Mouse (Mus musculus): ENCODE measurements around the gene Rdh14.

The Rdh14 gene

DNA sequence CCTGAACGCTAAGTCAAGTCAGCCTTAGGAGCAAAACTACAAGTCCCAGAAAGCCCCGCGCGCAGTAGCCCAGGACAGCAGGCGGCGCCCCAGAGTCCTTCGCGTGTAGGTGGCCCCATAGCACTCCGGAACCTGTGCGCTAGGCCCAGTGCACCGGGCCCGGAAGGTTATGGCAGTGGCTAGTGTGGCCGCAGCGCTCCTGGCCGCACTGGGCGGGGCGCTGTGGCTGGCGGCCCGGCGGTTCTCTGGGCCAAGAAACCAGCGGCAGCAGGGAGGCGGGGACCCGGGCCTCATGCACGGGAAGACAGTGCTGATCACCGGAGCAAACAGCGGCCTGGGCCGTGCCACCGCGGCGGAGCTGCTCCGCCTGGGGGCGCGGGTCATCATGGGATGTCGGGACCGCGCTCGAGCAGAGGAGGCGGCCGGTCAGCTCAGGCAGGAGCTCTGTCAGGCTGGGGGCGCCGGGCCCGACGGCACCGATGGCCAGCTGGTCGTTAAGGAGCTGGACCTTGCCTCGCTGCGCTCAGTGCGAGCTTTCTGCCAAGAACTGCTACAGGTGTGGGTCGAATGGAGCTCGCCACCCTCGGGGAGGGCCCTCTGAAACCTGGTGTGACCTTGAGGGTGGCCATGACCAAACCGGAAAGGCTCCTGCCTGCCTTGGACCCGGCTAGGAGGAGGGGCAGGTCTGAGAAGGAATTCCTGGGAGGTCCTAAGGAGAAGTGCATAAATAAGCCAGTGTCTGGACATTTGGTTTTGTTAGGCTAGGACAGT lies at the start of gene Rdh14:
Gene Rdh14 (plus strand): TSS at position 102 of the 771 bp plus-strand sequence.
- peak; percentile 100 for DNase-seq

DNA sequence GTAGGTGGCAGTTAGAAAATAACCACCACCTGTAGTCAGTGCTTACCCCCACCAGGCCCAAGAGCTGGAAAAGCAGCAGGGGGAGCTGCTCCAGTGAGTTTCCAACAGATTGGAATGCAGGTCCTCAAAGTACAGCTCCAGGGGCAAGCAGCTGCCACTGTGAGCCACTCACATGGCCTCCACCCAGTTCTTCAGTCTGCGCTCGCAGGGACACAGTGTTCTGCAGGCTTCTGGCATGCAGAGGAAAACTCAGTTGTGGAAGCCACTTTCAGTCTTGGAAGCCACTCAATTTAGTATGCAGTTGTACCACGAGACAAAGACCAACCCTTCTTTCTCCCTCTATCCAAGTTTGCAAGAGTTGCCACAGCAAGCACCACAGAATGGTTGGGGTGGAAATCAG lies 39.9 kb upstream of the Rdh14 start:
- DNase-seq = peak; percentile 93

DNA sequence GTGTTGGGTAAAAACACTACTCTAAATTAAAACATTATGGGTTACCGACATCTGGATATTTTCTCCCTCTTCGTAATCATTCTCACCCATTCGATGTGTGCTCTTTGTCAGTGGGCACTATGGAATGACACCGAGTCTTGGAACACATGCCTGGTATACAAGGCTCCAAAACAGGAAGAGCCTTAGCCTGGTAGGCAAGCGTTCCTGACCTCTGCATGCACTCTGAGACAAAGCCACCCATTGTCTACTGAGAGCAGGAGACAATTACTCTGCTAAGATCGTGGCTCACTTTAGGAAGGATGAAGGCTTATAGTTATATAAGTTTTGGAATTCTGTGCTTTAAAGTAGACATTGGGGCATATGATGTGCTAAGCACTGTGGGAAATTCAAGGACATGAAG lies 32.8 kb upstream of the Rdh14 start:
- no peak for DNase-seq

DNA sequence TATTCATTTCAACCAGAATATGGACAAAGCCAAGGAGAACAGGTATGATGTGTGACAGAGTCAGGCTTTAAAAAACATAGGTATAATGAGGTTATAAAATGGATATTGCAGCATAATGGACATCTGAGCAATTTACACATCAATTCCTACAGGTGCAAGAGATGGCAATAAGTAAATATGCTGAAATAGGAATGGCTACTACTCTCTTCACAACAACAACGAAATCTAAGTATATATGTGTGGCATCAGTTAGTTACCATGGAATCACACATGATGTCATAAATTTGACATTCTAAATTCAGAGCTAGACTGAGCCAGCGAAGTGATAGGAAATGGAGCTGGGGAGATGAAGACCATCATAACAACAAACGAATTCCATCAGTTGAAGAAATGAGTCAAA lies 20.9 kb upstream of the Rdh14 start, which contains the start of gene Nt5c1b:
Gene Nt5c1b (plus strand): TSS at position 301 of the 400 bp plus-strand sequence.
- DNase-seq = no peak

DNA sequence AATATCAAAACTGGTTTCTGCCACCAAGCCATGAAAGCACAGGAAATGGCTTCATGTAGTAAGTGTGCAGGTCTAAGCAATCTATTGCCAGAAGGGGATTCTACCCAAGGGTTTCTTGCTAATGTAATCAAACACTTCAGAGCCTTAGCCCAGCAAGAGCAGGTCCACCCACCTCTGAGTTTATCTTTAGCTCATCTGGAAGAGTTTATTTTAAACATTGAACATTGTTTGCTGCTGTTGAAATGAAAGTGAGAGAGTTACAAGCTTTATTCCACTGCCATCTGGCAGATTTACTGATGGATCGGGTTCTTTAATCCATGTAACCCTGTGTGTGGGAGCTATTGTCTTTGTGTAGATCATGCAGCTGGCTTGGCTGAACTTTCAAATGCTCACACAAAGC lies 10.2 kb downstream of the Rdh14 start:
- DNase-seq = no peak

DNA sequence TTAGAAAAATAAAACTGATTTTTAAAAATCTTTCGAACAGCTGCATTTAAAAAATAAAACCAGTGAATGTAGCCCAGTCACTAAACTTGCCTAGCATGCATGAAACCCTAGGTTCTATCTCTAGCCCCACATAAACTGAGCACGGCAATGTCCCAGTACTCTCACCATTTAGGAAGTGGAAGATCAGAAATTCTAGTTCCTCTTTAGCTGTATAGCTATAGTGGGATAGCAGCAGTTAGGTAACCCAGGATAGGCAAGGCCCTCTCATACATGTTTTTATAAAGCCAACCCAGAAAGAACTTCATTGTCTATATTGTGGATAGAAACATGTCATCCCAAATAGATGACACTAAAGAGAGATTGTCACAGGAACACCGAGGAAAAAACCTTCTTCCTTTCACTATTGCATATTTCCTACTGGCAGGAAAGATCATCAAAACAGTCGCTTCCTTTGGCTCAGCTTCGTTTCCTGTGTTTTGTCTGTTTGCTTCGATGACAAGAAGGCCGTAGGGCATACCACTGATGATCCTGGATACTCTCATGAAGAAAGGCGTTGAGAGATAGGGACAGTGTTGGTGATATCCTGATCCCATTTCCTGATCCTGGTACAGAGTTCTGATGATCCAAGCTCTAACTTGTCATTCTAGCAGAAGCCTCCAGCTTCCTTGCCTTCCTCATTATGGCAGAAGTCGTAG lies 12.0 kb downstream of the Rdh14 start:
- DNase-seq = peak; percentile 35

DNA sequence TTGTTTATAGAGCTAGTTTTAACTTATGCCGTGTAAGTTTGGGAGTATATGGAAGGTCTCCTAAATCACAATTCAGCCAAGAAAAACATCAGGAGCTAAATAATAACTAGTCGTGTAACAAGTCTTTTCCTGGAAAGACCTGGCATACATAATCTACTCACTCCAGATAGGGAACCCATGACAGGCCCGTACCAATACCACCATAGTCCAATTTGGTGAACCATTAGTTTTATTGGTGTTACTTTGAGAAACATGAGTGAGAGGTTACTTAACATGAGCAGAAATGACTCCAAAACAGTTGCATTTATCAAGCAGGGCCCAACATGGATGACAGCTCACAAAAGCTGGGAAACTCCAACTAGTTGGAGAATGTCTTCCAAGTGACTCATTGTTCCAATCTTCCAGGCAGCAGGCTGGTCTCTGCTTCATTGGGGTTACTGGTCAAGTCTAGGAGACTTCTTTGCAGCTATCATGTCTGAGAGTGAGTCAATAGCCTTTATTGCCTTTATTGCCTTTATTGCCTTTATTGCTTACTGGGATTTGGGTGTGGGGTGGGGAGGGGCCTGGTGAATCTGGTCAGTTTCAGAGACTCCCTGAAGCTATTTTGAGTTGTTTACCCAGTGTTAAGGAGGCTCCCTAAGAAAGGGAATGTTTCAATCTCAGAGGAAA lies 20.1 kb downstream of the Rdh14 start:
- no peak for DNase-seq

DNA sequence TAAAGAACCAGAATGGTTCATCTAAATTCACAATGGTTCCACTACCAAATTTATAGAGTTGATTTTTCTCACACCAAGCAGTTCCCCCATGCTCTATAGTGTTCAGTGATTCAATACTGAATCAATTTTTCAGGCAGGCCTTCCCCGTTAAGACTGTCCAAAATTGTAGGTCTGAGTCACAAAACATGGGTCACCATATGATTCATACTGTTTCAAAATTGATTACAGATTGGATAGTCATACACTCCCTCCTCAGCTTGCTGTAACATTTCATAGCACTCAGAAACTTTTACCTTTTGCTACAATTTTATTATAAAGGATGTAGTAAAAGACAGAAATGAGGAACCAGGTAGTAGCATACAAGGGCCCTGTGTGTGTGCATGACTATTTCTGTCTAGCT lies 20.9 kb downstream of the Rdh14 start:
- DNase-seq = no peak

DNA sequence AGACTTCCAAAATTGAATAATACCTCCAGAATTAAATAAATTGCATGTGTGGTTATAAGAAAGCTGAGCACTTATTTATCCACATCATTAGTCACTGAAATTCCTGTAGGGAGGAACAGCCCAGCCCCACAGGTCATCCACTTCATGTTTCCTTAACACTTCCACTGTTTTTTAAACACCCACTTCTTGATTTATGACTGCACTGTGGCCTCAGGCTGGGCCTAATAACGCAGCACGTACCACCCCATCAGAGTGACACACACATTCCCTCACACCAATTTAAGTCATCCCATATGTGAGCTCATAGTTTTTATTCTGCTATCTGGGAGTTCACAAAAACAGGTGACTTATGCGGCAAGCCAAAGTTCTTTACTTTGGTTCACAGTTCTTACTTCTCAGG lies 31.8 kb downstream of the Rdh14 start:
- DNase-seq = peak; percentile 36

DNA sequence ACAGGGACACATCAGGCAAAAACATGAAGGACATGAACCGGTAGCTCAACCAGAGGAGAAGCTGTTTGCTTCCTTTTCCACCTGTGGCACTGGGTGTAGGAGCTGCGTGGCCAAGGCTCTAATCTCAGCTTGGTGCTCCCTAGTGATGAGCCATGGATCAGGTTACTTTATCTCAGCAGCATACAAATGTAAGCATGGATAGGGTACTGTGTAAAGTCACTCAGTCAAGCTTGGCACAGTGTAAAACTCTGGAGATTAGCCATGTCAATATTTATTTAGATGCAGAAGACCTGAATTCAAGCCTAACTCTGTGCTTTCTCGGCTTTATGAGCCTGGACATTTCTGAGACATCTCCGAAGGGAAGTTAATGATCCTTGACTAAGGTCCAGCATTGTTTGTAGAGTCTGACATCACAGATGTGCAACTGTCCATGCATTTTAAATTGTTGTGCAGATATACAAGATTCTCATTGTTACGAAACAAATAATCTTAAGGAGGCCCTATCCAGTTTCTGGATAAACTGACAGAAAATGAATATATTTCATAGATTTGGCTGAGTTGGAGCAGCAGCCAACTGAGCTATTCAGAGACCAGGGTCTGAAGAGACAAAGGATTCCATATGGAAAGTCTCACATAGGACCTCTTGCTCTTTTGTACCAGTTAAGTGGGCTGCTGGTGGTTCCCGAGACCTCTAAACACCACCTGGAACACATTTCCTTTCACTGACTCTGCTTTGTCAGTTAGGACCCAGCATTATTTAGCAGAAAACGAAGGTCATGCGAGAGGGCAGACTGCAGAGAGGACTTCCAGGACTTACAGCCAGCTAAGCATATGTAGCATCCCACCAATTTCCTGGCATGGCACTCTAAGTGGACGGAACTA lies 35.7 kb downstream of the Rdh14 start:
- DNase-seq = peak; percentile 67

DNA sequence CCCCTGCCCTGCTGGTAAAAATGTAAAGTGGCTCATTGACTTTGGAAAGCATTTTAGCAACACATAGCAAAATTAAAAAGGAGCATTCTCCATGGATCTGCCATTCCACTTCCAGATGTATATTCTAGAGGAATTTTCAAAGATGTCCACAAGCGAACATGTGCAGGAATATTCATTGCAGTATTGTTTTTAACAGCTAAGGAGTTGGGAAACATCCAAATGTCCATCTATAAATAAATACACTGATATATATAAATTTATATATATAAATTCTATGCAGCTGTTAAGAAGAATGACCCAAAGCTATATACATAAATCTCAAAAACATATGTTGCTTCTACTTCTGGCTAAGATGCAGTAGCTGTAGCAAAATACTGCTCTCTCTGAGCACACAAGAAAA lies 40.4 kb downstream of the Rdh14 start:
- no peak for DNase-seq

DNA sequence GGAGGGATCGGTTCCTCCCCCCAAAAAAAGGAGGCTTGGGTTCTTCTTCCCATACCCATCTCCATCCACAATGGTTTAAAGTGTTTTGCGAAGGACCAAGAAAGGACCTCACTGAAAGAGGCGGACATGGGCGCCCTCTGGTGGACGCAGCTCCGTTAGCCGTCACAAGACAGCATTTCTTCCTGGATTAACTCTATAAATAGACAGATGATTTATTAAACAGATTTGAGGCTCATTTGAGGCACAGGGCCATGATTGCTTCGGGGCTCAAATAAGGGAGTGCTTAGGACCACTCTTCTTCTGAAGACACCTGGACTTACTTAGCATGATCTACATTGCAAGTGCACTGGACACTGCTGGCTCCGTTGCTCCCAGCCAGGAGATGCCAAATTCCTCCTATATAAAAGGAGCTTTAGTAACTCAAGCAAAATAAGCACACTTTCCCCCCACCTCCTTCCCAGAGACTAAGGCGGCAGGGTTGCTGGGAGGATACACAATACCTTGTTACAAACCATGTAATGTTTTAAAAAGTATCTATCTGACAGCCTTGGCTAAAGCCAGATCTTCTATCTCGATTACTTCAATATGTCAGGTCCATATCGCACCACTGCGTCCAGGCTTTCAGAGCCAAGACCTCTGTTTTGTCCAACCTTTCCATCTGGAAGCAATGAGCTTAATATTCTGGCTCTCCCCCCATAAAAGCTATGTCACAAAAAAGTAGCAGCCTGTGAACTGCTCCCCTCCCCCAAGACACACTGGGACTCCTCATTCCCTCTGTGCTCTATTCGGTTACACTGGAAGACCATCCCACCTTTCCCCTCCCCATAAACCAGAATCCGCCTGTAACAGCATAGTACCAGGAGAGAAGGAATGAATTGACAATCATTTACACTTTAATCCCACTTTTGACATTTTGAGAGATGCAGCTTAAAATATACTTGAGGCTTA lies 47.8 kb downstream of the Rdh14 start:
- peak; percentile 93 for DNase-seq

DNA sequence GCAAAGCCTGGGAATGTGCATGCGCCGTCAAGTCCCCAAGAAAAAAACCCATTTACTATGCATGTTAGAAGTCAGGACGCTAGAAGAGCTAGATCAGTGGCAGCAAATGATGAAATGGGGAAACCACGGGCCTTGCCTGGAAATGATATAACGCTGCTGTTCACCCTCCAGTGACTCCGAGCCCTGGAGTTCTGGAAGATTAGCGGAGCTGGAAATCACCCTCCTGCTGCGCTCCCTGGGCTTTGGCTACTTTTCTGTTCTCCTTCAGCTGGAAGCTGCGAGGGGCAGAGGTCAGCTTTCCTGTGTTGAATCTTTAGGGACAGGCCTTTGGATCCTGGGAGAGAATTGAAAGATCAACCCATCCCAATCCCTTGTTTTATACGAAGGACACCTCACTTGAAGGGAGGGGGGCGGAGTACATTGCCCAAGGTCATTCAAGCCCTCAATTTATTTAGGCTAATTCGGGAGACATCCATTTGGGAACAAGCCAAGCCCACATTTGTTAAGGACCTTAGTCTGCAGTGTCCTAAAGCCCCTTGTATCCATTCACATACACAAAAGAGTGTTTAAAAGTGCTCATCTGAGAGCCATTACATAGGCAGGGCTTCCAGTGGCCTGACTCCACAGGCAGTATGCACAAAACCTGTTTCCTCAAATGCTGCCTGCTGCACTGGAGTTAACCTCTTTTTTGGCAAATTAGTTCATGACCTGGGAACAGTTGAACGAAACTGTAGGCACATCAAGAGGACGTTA lies 49.1 kb downstream of the Rdh14 start:
- DNase-seq = peak; percentile 95
